Mouse (Mus musculus) E14TG2a.4 (cell line): ENCODE results near the gene Npc2.

Experiments
- CTCF ChIP-seq: conservative IDR thresholded peaks from 2 replicates; pipeline ENCODE4 v1.5.1; 2014; ENCODE audit warnings: low read length
- NANOG ChIP-seq: IDR thresholded peaks from 2 replicates; pipeline ENCODE4 v1.6.1; 2014; ENCODE audit warnings: borderline replicate concordance, low read length, mixed read lengths
- POU5F1 ChIP-seq: IDR thresholded peaks from 2 replicates; pipeline ENCODE4 v1.6.1; 2014; ENCODE audit warnings: low read length, borderline replicate concordance

- TF ChIP-seq CTCF, result no peak
- TF ChIP-seq POU5F1, result no peak
- no peak for TF ChIP-seq NANOG
Observed at GRCm38 (mm10) chr12:84772726-84773441, at the start of gene Npc2, which contains the start of gene Isca2.
